Mouse (Mus musculus): Measurements from ENCODE around the gene Ajm1.

Gene Ajm1

DNA sequence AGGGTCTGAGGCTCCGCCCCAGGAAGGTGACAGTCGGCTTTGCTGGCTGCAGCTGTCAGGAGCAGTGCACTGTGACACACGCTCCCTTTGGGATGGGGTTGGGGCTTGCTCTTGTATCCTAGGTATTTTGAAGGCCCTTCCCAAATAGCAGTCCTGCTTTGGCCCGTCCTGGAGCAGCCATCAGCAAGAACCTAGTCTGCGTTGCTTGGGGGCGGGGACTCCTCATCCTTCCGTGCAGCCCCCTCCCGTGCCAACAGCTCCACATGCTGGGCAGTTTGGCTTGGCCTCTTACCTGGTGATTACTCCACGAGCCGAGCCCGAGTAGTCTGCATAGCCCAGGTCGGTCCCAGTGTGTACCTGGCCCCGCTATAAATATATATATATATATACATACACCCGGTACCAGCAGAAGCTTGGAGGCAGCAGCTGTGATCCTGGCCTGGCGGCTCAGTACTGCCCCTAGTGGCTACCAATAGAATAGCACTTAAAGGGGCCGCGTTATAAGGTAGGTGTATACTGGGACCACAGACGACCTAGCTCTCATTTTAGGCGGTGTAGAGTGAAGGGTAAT, at the start of gene Ajm1:
Gene Ajm1 (minus strand): TSS at position 464 of the 571 bp plus-strand sequence.
- in situ Hi-C loops (cut with MboI, MseI), result no loop called here

- in situ Hi-C loops (cut with MboI, MseI), result no loop called here
These were observed 47.2 kb upstream of the Ajm1 start for GRCm38 (mm10) chr2:25628738-25629137.

DNA sequence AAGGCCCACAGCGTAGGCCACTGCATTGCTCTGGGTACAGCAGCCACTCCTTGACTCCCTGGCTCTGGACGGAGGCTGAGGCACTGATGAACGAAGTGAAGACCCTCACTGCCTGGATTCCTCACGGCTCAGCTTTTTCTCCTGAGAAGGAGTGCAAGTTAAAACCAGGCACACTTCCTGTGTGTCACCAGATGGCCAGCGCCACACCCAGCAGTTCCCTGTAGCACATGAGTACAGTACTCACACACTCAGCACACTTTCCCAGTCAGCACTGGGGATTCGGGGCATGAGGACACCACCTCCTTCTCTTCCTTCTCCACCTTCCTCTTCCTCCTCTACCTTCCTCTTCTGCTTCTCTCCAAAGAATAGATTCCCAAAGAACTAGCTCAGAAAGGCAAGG, 46.3 kb upstream of the Ajm1 start, which contains the start of gene Fcna:
Gene Fcna (minus strand): TSS at position 220 of the 400 bp plus-strand sequence.
- in situ Hi-C loops (cut with MboI, MseI), result no loop called here

DNA sequence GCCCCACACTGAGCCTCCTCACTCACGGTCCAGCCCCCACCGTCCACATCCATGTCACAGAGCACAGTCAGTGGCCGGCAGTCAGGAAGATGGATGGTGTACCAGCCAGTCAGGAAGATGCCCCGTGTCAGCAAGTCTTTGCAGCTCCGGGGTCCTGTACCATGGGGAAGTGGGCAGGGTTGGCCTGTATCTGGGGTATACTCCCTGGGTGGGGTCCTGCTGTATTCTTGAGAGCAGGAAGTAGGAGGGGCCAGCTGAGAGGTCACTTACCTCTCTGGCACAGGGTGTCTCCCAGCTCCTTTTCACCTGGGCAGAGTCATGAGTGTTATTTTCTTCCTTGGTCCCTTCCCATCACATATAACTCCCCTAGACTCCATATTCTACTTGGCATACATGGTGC, 44.4 kb upstream of the Ajm1 start:
- in situ Hi-C loops (cut with MboI, MseI), result no loop called here

DNA sequence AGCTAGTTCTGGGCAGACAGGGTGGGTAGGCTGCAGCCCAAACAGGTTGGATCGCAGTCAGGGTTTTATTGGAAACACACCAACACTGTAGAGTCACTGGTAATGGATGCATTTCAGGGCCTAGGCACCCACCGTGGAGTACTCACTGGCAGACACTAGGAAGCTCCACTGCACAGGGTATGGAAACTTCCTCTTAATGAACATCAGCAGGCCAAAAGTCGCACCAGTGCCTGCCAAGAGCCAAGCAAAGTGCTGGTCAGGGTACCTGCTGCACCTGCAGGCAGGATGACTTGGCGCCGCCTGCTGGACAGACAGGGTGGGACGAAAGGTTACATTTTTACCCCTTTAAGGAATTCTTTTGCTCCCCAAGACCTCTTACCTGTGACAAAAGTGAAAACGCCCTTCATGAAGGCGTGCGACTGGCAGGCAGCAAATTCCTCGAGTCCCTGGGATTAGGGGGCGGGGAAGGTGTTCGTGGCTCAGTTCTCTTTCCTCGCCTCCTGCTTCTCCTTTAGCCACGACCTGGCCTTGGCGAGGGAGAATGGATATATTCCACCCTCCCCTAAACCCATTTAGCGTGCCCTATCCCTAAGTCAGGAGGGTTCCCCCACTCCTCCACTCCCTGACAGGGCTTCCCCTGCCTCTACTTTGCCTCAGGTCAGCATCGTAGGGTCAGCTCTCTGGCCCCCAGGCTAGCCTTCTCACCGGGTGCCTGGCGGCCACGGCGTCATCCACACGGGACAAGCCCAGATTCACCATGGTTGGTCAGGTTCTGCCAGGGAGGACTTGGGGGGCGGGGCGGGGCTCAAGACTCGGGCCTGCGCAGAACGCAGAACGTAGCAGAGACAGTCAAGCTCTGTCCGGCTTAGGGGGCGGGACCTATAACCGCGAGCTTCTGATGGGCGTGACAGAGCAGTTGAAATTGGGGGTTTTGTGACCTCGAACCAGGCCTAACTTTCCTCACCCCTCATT, 40.0 kb upstream of the Ajm1 start, which contains the start of gene Tmem141:
Gene Tmem141 (minus strand): TSS at position 777 of the 972 bp plus-strand sequence.
- in situ Hi-C loops (cut with MboI, MseI), result no loop called here

GRCm38 (mm10) chr2:25620852-25621228, 39.3 kb upstream of the Ajm1 start:
- in situ Hi-C loops (cut with MboI, MseI), result no loop called here

- in situ Hi-C loops (cut with MboI, MseI), result no loop called here
These were observed 38.8 kb upstream of the Ajm1 start for GRCm38 (mm10) chr2:25620386-25620785.

DNA sequence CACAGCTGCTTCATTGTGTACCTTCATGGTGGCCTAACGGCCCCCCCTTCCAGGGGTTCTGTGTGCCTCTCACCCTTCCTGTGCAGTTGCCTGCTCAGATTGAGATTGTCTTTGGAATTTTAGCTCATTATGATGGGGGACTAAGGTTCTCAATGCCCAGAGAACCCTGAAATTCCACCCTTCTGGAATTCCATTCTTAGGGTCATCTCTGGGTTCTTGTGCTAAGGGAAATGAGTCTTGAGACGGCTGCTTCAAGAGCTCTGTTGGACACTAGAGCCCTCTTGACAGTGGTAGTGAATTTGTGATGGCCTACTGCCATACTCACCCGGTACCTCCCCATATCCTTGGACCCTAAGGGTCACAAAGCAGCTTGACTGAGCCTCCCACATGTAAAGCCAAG, 36.0 kb upstream of the Ajm1 start, which contains the start of gene Ccdc183:
Gene Ccdc183 (minus strand): TSS at position 101 of the 400 bp plus-strand sequence.
- in situ Hi-C loops (cut with MboI, MseI), result no loop called here

DNA sequence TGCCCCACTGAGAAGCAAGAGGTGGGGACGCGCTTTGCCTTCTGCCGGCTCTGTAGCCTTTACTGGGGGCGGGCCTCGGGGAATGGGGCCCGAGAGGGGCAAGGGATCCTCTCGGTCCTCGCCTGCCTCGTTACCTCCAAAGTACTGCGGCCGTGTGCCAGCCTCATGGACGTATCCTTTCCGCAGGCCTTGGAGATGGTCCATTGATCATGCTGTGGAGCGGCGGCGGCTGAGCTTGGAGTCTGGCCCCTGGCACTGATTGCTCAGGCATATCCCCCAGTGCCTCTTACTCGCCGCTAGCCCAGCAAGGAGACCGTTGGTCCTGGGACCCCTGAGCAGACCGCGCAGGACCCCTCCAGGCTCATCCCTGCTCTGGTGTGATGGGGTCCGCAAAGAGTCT, 34.8 kb upstream of the Ajm1 start:
- in situ Hi-C loops (cut with MboI, MseI), result no loop called here

DNA sequence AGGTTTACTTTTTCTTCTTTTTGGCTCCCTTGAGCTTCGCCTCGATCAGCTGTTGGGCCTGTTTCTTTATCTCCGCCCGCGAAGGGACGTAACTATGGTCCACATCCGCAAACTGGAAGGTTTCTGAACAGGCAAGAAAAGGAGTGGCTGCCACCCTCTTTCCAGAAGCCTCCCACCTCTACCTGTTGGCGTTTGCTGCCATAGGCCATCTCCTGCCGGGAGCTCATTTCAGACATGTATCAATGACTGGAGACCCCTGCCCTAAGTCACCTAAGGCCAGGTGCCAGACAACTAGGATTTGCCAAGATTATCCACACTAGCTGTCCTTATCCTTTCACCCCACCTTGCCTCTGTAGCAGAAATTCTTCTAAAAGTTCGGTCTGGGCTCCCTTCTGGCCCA, 27.1 kb upstream of the Ajm1 start:
- in situ Hi-C loops (cut with MboI, MseI), result no loop called here

GRCm38 (mm10) chr2:25607761-25608622, 26.4 kb upstream of the Ajm1 start, which contains the start of gene Rabl6:
Gene Rabl6 (minus strand): TSS chr2:25608521.
- in situ Hi-C loops (cut with MboI, MseI), result no loop called here

DNA sequence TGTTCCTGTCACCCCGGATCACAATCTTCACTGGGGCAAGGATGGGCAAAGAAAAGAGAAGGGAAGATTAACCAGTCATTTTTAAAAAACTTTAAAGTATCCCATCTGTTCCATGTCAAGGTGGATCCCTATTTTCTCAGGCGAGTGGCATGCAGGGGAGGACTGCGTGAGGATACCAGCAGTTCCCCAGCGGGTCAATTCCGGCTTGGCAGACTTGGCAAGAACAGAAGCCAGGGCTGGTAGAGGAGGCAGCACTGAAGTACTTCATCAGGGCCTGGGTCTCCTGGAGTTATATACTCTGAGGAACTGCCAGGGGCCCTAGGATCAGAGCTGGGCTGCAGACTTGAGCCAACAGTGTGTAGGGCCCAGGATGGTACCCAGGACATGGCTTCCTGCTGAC, 21.0 kb upstream of the Ajm1 start:
- in situ Hi-C loops (cut with MboI, MseI), result no loop called here

DNA sequence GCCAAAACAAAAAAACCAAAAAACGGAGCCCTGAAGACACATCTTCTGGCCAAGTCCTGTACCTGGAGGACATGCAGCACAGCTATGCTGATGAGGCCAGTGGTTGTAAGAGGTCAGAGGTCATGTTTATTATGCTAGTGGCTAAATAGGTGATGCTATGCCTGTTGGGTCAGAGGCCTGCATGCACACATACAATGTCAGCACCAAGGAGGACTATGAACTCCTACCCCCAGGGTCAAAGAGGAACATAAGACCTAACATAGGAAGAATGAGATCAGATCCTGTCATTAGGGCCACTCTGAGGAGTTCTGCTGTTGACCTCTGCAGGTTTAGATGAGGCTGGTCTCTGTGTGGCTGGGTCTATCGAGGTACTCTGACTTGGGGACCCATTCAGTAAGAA, 18.5 kb upstream of the Ajm1 start:
- in situ Hi-C loops (cut with MboI, MseI), result no loop called here

DNA sequence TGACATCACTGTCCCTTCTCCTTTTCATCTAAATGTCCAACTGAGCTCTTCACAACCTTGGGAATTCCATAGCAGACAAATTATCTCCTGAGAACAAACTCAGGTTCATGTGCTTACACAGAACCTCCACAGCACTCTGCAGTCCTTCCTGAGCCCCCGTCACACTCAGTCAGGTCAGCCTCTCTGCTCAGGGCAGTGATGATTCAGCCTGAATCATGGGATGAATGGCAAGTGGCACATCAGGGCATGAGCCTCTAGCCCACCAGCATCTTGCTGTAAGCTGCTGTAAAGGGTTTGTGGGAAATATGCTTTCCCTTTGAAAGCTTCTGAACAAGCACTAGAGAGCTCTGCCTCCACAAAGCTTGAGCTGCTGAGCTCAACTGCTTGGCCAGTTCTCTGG, 17.2 kb upstream of the Ajm1 start:
- in situ Hi-C loops (cut with MboI, MseI), result no loop called here

DNA sequence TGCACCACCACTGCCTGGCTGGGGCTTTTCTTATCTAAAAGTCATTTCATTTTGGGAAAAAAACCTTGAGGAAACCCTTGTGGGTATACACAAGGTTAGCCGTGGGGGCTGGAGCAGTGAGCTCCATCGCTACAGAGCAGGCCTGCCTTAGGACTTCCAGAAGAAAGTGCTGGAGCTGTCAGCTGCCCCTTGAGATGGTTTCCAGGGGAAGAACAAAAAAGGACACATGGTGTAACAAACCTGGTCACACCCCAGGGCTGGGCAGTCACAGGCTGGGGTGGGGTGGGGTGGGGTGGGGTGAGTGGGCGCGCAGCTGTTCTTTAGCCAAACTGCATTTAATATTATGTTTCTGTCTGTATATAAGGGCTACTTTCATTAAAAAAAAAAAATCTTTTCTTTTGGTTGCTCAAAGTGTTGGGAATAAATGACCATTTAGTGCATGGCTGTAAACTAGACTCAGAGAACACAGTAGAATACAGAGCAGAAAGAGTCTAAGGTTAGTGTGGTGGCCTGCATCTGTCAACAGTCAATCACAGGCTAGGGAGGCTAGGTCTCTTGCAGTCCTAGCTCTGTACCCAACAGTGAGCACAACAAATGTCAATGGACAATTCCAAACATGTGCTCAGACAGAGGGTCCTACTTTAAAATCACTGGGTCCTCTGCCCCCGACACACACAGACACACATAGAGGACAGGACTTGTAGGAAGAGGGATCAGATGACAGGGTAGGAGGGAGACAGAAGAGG, 15.4 kb upstream of the Ajm1 start:
- in situ Hi-C loops (cut with MboI, MseI), result no loop called here

DNA sequence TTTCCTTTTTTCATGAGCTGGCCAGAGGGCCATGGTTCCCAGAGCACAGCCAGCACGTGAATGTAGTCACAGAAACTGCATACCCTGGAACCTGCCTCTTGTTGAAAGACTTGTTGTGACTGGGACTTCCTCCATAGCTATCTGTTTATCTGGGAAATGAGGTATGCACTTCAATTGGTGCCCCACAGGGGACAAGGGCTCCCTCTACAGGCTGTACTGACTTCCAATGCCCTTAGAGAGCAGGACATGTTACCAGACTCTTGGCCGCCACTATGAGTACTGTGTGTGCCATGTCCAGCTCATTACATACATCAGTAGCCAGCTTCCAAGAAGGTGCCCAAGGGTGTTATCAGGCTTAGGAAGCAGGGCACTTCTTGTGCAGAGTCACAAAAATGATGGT, 10.3 kb upstream of the Ajm1 start:
- in situ Hi-C loops (cut with MboI, MseI), result no loop called here

DNA sequence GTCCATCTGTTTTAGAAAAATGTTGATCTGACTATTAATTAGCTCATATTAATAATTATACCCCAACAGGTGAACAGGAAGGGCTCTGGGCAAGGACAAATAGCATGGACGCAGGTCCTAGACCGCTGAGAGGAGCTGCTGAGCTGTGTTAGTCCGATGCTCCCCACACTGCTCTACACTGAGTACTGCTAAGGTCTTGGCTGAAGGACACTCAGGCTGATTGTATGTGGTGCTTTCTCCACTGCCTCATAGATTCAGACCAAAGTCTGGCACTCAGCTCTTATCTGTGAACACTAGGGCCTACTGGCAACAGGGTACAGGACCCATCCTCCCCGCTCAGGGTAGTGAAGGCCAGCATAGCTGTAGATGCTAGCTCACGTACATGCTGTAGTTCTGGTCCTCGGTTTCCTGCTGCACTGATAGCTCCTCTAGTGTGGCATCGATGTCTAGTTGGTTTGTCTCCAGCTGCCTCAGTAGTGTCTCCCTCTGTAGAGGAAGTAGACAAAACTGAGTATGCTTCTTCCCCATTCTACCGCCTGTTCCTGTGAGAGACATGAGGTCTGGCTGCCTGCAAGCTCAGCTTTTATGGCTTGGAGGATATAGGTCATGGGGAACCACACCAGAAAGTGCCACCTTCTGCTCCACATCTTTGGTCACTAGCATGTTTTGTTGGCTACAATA, 6.8 kb upstream of the Ajm1 start:
- in situ Hi-C loops (cut with MboI, MseI), result no loop called here

- in situ Hi-C loops (cut with MboI, MseI), result no loop called here
These were observed 5.7 kb upstream of the Ajm1 start for GRCm38 (mm10) chr2:25587290-25587689.

- in situ Hi-C loops (cut with MboI, MseI), result no loop called here
These were observed 4.0 kb upstream of the Ajm1 start for GRCm38 (mm10) chr2:25585601-25586000.

DNA sequence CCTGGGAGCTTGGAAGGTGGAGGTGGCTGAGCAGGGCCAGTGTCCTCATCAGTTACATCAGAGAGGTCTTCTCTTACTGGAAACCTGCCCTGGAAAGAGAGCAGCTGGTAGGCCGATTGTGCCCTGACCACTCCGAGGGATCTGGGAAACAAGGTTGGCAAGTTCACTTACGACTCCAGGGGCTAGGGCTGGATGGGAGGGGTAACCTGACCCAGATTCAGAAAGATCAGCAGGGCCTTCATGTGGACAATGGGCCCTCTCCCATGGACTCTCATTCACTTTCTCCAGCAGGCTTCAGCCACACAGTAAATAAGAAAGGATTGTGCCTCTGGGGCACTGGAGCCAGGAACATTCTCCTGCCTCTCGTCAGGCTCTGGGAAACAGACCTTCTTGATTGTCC, 3.3 kb upstream of the Ajm1 start:
- in situ Hi-C loops (cut with MboI, MseI), result no loop called here

- in situ Hi-C loops (cut with MboI, MseI), result no loop called here
These were observed 2.6 kb upstream of the Ajm1 start for GRCm38 (mm10) chr2:25584152-25584551.

All from T-helper 1 cell (primary cell).